Mouse (Mus musculus) testis, adult 2 months (tissue): ENCODE data around the gene Scd3. TPM values are rescaled to one million over a fixed set of nuclear protein-coding genes. Genes with fewer than 3 reads are reported as not detected.
"Not testable (repeated sequence)": the region's sequence is repeated elsewhere in the genome, so short reads cannot be mapped to it uniquely, and the experiment has no call there.

Experiments used
- H3K27ac ChIP-seq: fragments of 200-500 bp; 2 replicates; pipeline ENCODE4 v1.5.1; 2012; ENCODE audit warnings: low read depth, low read length; ENCODE audit not compliant: control insufficient read depth, insufficient read depth
- H3K27me3 ChIP-seq: fragments of 200-500 bp; 2 replicates; pipeline ENCODE4 v1.6.1; 2012; ENCODE audit warnings: mild to moderate bottlenecking, low read length, moderate library complexity; ENCODE audit not compliant: control insufficient read depth, insufficient read depth
- H3K36me3 ChIP-seq: fragments of 200-500 bp; 2 replicates; pipeline ENCODE4 v1.6.1; 2012; ENCODE audit warnings: mild to moderate bottlenecking, low read length; ENCODE audit not compliant: control insufficient read depth, insufficient read depth
- H3K4me1 ChIP-seq: fragments of 200-500 bp; 2 replicates; pipeline ENCODE4 v1.6.1; 2012; ENCODE audit warnings: low read length; ENCODE audit not compliant: control insufficient read depth, insufficient read depth
- H3K4me3 ChIP-seq: fragments of 200-500 bp; 2 replicates; pipeline ENCODE4 v1.5.1; 2012; ENCODE audit warnings: low read depth, mild to moderate bottlenecking, low read length, moderate library complexity, mixed read lengths; ENCODE audit not compliant: control insufficient read depth
- CTCF ChIP-seq: fragments of 200-500 bp; IDR thresholded peaks from 2 replicates; pipeline ENCODE4 v1.5.1; 2012; ENCODE audit warnings: low read depth, mild to moderate bottlenecking, inconsistent platforms, low read length, moderate library complexity; ENCODE audit not compliant: control insufficient read depth, insufficient read depth, insufficient replicate concordance
- POLR2A ChIP-seq: fragments of 200-500 bp; IDR thresholded peaks from 2 replicates; pipeline ENCODE4 v1.6.1; 2012; ENCODE audit warnings: low read depth, mild to moderate bottlenecking, inconsistent platforms, low read length, moderate library complexity; ENCODE audit not compliant: control insufficient read depth
- polyA plus RNA-seq: library from polyadenylated mRNA; depleted of rRNA; stranded (reverse); fragments of >200 nt; gene quantifications from 2 replicates; pipeline ENCODE4 v1.2.3, GENCODE M21; 2012

Scd3 gene
- polyA plus RNA-seq, 1 experiment = 7.1 TPM

DNA sequence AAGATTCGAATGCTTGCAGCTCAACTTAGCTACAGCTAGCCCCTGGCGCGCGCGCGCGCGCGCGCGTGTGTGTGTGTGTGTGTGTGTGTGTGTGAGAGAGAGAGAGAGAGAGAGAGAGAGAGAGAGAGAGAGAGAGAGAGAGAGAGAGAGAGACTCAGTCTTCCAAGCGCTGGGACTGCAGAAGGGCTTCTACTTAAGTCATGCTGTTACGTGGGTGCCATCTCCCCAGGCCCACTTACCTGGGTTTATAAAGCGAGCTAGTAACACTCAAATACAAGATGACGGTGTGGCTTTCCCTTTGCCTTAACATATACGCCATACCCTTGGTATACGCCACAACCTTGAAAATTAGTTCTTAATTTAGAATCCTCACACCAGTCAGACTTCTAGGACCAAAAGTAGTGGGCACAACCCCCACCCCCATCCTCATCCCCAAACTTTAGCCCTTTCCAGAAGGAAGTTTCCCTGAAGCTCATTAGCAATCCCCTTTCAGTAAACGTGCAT, 64.5 kb downstream of the Scd3 start:
- no peaks in the 10 kb centered on the region for H3K27me3 ChIP-seq
- peak overlapping the region; percentile 5 for H3K27ac ChIP-seq
- TF ChIP-seq CTCF (no peak), POLR2A (no peak)
- no peaks in the 10 kb centered on the region for H3K36me3 ChIP-seq
- H3K4me1 ChIP-seq = peaks cover 5% of the 10 kb centered on the region
- peak overlapping the region; percentile 57 for H3K4me3 ChIP-seq

- no peak overlapping the region for H3K27ac ChIP-seq
- no peaks in the 10 kb centered on the region; the same call in 1 of the 2 replicates for H3K4me1 ChIP-seq
- H3K27me3 ChIP-seq = no peaks in the 10 kb centered on the region
- H3K36me3 ChIP-seq = no peaks in the 10 kb centered on the region
- TF ChIP-seq POLR2A (no peak), CTCF (no peak)
- no peak overlapping the region for H3K4me3 ChIP-seq
Observed at GRCm38 (mm10) chr19:44273711-44274110, 70.6 kb downstream of the Scd3 start.

DNA sequence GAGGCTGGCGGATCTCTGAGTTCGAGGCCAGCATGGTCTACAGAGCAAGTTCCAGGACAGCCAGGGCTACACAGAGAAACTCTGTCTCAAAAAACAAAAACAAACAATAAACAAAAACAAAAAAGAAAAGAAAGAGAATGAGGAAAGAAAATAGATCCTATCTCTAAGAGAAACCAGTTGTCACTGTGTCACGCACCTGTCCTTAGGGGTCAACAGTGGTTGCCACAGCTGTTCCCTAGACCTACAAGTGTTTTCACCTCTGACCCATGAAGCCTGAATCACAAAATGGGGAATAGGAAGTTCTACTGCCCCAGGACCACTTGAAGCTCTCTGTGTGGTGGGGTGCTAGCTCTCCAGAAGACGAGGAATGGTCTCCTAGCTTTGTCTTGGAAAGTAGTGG, 71.4 kb downstream of the Scd3 start:
- Histone ChIP-seq H3K27ac (no peak overlapping the region), H3K27me3 (no peaks in the 10 kb centered on the region), H3K36me3 (no peaks in the 10 kb centered on the region), H3K4me1 (no peaks in the 10 kb centered on the region; the same call in 1 of the 2 replicates), H3K4me3 (no peak overlapping the region)
- TF ChIP-seq CTCF = no peak

- Histone ChIP-seq H3K36me3 (no peaks in the 10 kb centered on the region), H3K27ac (no peak overlapping the region)
- no peak for TF ChIP-seq POLR2A
- no peak for TF ChIP-seq CTCF
Observed at GRCm38 (mm10) chr19:44275418-44275817, 72.3 kb downstream of the Scd3 start.

DNA sequence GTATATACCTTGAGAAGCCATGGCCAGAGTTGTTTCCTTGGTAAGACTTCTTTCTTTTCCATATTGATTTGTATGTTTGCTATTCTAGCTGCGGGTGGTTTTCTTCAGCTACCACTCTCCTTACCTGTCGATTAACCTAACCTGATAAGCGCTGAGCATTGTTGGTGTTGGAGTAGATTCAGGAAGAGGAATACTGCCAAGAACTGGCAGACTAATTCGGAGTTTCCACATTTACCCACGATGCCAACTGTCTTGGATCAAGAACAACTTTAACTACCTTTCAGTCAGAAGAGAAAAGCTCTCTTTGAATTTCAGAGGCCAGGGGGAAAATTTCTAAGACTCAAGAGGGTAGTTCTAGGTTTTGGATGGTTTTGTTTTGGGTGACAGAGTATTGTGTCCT, 73.8 kb downstream of the Scd3 start:
- Histone ChIP-seq H3K4me3 (no peak overlapping the region), H3K36me3 (no peaks in the 10 kb centered on the region), H3K27me3 (no peaks in the 10 kb centered on the region), H3K4me1 (no peaks in the 10 kb centered on the region; the same call in 1 of the 2 replicates), H3K27ac (no peak overlapping the region)
- TF ChIP-seq CTCF = no peak
- TF ChIP-seq POLR2A = no peak

More at GRCm38 (mm10) chr19:44275418-44275817, 72.3 kb downstream of the Scd3 start:
- Histone ChIP-seq H3K4me1 (no peaks in the 10 kb centered on the region; the same call in 1 of the 2 replicates), H3K4me3 (no peak overlapping the region), H3K27me3 (no peaks in the 10 kb centered on the region)

DNA sequence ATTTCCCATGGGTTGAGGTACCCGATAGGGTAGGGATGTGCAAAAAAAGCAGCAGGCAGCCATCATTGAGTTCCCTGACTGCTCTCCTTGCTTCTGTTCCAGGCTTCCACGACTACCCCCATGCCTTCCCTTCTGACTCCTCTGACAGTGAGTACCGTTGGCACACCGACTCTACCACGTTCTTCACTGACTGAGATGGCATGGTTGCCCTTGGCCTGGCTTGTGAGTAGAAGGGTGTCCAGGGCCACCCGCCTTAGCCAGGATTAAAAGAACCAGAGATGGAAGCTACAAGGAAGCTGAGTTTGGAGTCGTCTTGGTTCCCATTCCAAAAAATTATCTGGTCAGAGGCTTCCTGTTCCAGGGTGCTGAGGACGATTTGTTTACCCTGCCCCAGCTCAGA, 74.9 kb downstream of the Scd3 start:
- Histone ChIP-seq H3K27ac (no peak overlapping the region; the same call in 1 of the 2 replicates), H3K4me1 (peaks cover 5% of the 10 kb centered on the region), H3K36me3 (no peaks in the 10 kb centered on the region), H3K27me3 (no peaks in the 10 kb centered on the region), H3K4me3 (no peak overlapping the region)
- TF ChIP-seq CTCF (no peak), POLR2A (no peak)

GRCm38 (mm10) chr19:44280755-44281154, 77.7 kb downstream of the Scd3 start:
- no peak overlapping the region for H3K4me3 ChIP-seq
- H3K36me3 ChIP-seq = no peaks in the 10 kb centered on the region
- TF ChIP-seq POLR2A = no peak
- H3K27me3 ChIP-seq = no peaks in the 10 kb centered on the region
- peak overlapping the region; percentile 7 for H3K27ac ChIP-seq
- H3K4me1 ChIP-seq = peaks cover 19% of the 10 kb centered on the region

DNA sequence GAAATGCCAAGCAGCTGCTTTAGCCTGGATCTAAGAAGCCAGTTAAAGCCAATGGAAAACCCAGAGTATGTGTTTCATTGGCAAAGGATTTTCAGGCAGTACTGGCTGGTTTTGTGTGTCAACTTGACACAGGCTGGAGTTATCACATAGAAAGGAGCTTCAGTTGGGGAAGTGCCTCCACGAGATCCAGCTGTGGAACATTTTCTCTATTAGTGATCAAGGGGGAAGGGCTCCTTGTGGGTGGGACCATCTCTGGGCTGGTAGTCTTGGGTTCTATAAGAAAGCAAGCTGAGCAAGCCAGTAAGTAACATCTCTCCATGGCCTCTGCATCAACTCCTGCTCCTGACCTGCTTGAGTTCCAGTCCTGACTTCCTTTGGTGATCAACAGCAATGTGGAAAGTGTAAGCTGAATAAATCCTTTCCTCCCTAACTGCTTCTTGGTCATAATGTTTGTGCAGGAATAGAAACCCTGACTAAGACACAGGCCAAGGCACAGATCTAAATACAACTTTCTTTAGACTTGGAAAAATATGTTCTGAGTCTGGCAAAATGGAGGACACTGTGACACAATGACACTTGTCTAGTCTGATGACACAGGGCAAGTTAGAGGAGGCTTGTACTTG, 78.9 kb downstream of the Scd3 start:
- H3K27me3 ChIP-seq, H3K36me3 ChIP-seq, H3K4me3 ChIP-seq, H3K27ac ChIP-seq: not testable (repeated sequence)
- peaks cover 19% of the 10 kb centered on the region for H3K4me1 ChIP-seq
